Mouse (Mus musculus): Measurements from ENCODE around the gene 4931406P16Rik. TPM values are rescaled to one million over a fixed set of nuclear protein-coding genes. Genes with fewer than 3 reads are reported as not detected.

Gene 4931406P16Rik
- 50.3 and 53.7 TPM in 2 replicates for polyA plus RNA-seq (2016; fragmentation: Nextera tagmentation; extraction: Ambion mirVana)

GRCm38 (mm10) chr7:34313443-34313875 lies at the start of gene 4931406P16Rik:
Gene 4931406P16Rik, minus strand, starts transcription at chr7:34313551.
- peak within 1 kb of the TSS; percentile 88 for H3K4me3 ChIP-seq
- peak within 1 kb of the TSS; percentile 94 for H3K27ac ChIP-seq (ENCODE audit: poor library complexity, severe bottlenecking)
- peak within 1 kb of the TSS; percentile 91 for H3K9ac ChIP-seq
- H3K9me3 ChIP-seq (replicated peaks) = no peaks in the 10 kb centered on the region
- H3K27me3 ChIP-seq (replicated peaks) = no peaks in the 10 kb centered on the region
- WGBS = under 1% methylated on average over 41 of the region's 41 CpGs
- H3K4me1 ChIP-seq (replicated peaks) = peaks cover 38% of the 10 kb centered on the region
- peaks cover 5% of the 10 kb centered on the region; the same call in 1 of the 2 replicates for H3K36me3 ChIP-seq
- H3K4me2 ChIP-seq = peak within 1 kb of the TSS; percentile 81
- peak; percentile 93 for ATAC-seq (ENCODE audit: insufficient number of reproducible peaks, low FRiP score)

GRCm38 (mm10) chr7:34355629-34356028 lies 42.3 kb upstream of the 4931406P16Rik start:
- Histone ChIP-seq H3K4me3 (no peak overlapping the region), H3K27me3 (replicated peaks) (no peaks in the 10 kb centered on the region), H3K27ac (ENCODE audit: poor library complexity, severe bottlenecking) (no peak overlapping the region), H3K4me1 (replicated peaks) (no peaks in the 10 kb centered on the region), H3K4me2 (no peak overlapping the region), H3K9ac (no peak overlapping the region), H3K9me3 (replicated peaks) (no peaks in the 10 kb centered on the region), H3K36me3 (peaks cover 52% of the 10 kb centered on the region)
- WGBS = 87% methylated on average over 4 of the region's 4 CpGs
- no peak for ATAC-seq (ENCODE audit: insufficient number of reproducible peaks, low FRiP score)

GRCm38 (mm10) chr7:34351997-34352396 lies 38.6 kb upstream of the 4931406P16Rik start:
- H3K36me3 ChIP-seq = peaks cover 72% of the 10 kb centered on the region
- H3K4me2 ChIP-seq = no peak overlapping the region
- ATAC-seq (ENCODE audit: insufficient number of reproducible peaks, low FRiP score) = no peak
- 0 out of 2 replicates have a peak, but pooled peaks cover 6% of the 10 kb centered on the region for H3K4me1 ChIP-seq (replicated peaks)
- no peak overlapping the region for H3K9ac ChIP-seq
- WGBS = 73% methylated on average over 1 of the region's 1 CpGs
- no peak overlapping the region for H3K27ac ChIP-seq (ENCODE audit: poor library complexity, severe bottlenecking)
- no peaks in the 10 kb centered on the region for H3K27me3 ChIP-seq (replicated peaks)
- no peak overlapping the region for H3K4me3 ChIP-seq
- H3K9me3 ChIP-seq (replicated peaks) = no peaks in the 10 kb centered on the region

- Histone ChIP-seq H3K9me3 (replicated peaks) (no peaks in the 10 kb centered on the region), H3K4me1 (replicated peaks) (0 out of 2 replicates have a peak, but pooled peaks cover 6% of the 10 kb centered on the region), H3K4me2 (no peak overlapping the region), H3K9ac (no peak overlapping the region), H3K27me3 (replicated peaks) (no peaks in the 10 kb centered on the region), H3K36me3 (peaks cover 77% of the 10 kb centered on the region), H3K4me3 (no peak overlapping the region), H3K27ac (ENCODE audit: poor library complexity, severe bottlenecking) (no peak overlapping the region)
- 67% methylated on average over 5 of the region's 5 CpGs for WGBS
- ATAC-seq (ENCODE audit: insufficient number of reproducible peaks, low FRiP score) = no peak
Observed at GRCm38 (mm10) chr7:34350166-34350565, 36.8 kb upstream of the 4931406P16Rik start.

GRCm38 (mm10) chr7:34348011-34348410 lies 34.7 kb upstream of the 4931406P16Rik start:
- Histone ChIP-seq H3K4me2 (no peak overlapping the region), H3K27me3 (replicated peaks) (no peaks in the 10 kb centered on the region), H3K36me3 (peaks cover 86% of the 10 kb centered on the region), H3K27ac (ENCODE audit: poor library complexity, severe bottlenecking) (no peak overlapping the region), H3K4me3 (no peak overlapping the region), H3K4me1 (replicated peaks) (0 out of 2 replicates have a peak, but pooled peaks cover 6% of the 10 kb centered on the region), H3K9ac (no peak overlapping the region), H3K9me3 (replicated peaks) (no peaks in the 10 kb centered on the region)
- no peak for ATAC-seq (ENCODE audit: insufficient number of reproducible peaks, low FRiP score)
- WGBS = 78% methylated on average over 1 of the region's 1 CpGs

- no peak overlapping the region for H3K4me2 ChIP-seq
- H3K9me3 ChIP-seq (replicated peaks) = no peaks in the 10 kb centered on the region
- H3K4me1 ChIP-seq (replicated peaks) = 0 out of 2 replicates have a peak, but pooled peaks cover 6% of the 10 kb centered on the region
- ATAC-seq (ENCODE audit: insufficient number of reproducible peaks, low FRiP score) = no peak
- peaks cover 87% of the 10 kb centered on the region for H3K36me3 ChIP-seq
- H3K27me3 ChIP-seq (replicated peaks) = no peaks in the 10 kb centered on the region
- H3K4me3 ChIP-seq = no peak overlapping the region
- H3K9ac ChIP-seq = no peak overlapping the region
- no peak overlapping the region for H3K27ac ChIP-seq (ENCODE audit: poor library complexity, severe bottlenecking)
- 80% methylated on average over 3 of the region's 3 CpGs for WGBS
Observed at GRCm38 (mm10) chr7:34347041-34347440, 33.7 kb upstream of the 4931406P16Rik start.

- no peak for ATAC-seq (ENCODE audit: insufficient number of reproducible peaks, low FRiP score)
Observed at GRCm38 (mm10) chr7:34346505-34346904, 33.2 kb upstream of the 4931406P16Rik start.

GRCm38 (mm10) chr7:34342040-34342793 lies 28.9 kb upstream of the 4931406P16Rik start:
- peaks cover 69% of the 10 kb centered on the region for H3K36me3 ChIP-seq

More at GRCm38 (mm10) chr7:34346505-34346904, 33.2 kb upstream of the 4931406P16Rik start:
- Histone ChIP-seq H3K4me3 (no peak overlapping the region), H3K27ac (ENCODE audit: poor library complexity, severe bottlenecking) (no peak overlapping the region), H3K4me2 (no peak overlapping the region), H3K36me3 (peaks cover 87% of the 10 kb centered on the region), H3K9me3 (replicated peaks) (no peaks in the 10 kb centered on the region), H3K9ac (no peak overlapping the region), H3K27me3 (replicated peaks) (no peaks in the 10 kb centered on the region), H3K4me1 (replicated peaks) (0 out of 2 replicates have a peak, but pooled peaks cover 6% of the 10 kb centered on the region)
- WGBS = 85% methylated on average over 4 of the region's 4 CpGs

GRCm38 (mm10) chr7:34340841-34341240 lies 27.5 kb upstream of the 4931406P16Rik start:
- Histone ChIP-seq H3K4me3 (no peak overlapping the region), H3K36me3 (peaks cover 59% of the 10 kb centered on the region), H3K9ac (no peak overlapping the region), H3K4me2 (no peak overlapping the region), H3K9me3 (replicated peaks) (peaks cover 6% of the 10 kb centered on the region; the same call in 1 of the 2 replicates), H3K4me1 (replicated peaks) (peaks cover 35% of the 10 kb centered on the region), H3K27me3 (replicated peaks) (no peaks in the 10 kb centered on the region), H3K27ac (ENCODE audit: poor library complexity, severe bottlenecking) (peak overlapping the region; percentile 31; the same call in 1 of the 2 replicates)
- WGBS = 71% methylated on average over 5 of the region's 5 CpGs
- ATAC-seq (ENCODE audit: insufficient number of reproducible peaks, low FRiP score) = no peak

More at GRCm38 (mm10) chr7:34342040-34342793, 28.9 kb upstream of the 4931406P16Rik start:
- H3K27me3 ChIP-seq (replicated peaks) = no peaks in the 10 kb centered on the region
- peaks cover 35% of the 10 kb centered on the region for H3K4me1 ChIP-seq (replicated peaks)
- H3K9me3 ChIP-seq (replicated peaks) = no peaks in the 10 kb centered on the region
- peak overlapping the region; percentile 6; the same call in 1 of the 2 replicates for H3K27ac ChIP-seq (ENCODE audit: poor library complexity, severe bottlenecking)
- WGBS = 91% methylated on average over 10 of the region's 10 CpGs
- H3K9ac ChIP-seq = no peak overlapping the region
- H3K4me2 ChIP-seq = no peak overlapping the region
- no peak for ATAC-seq (ENCODE audit: insufficient number of reproducible peaks, low FRiP score)
- no peak overlapping the region for H3K4me3 ChIP-seq

GRCm38 (mm10) chr7:34339164-34339489 lies 25.8 kb upstream of the 4931406P16Rik start:
- Histone ChIP-seq H3K4me3 (no peak overlapping the region), H3K9me3 (replicated peaks) (peaks cover 6% of the 10 kb centered on the region; the same call in 1 of the 2 replicates), H3K9ac (no peak overlapping the region), H3K27ac (ENCODE audit: poor library complexity, severe bottlenecking) (peak overlapping the region; percentile 88), H3K4me2 (peak overlapping the region; percentile 46; the same call in 1 of the 2 replicates), H3K36me3 (peaks cover 49% of the 10 kb centered on the region), H3K27me3 (replicated peaks) (no peaks in the 10 kb centered on the region), H3K4me1 (replicated peaks) (peaks cover 35% of the 10 kb centered on the region)
- 63% methylated on average over 5 of the region's 5 CpGs for WGBS
- no peak; the same call in 1 of the 2 replicates for ATAC-seq (ENCODE audit: insufficient number of reproducible peaks, low FRiP score)

GRCm38 (mm10) chr7:34338445-34339163 lies 25.3 kb upstream of the 4931406P16Rik start:
- H3K36me3 ChIP-seq = peaks cover 44% of the 10 kb centered on the region
- WGBS = 36% methylated on average over 9 of the region's 9 CpGs
- no peak overlapping the region for H3K4me3 ChIP-seq
- peaks cover 35% of the 10 kb centered on the region for H3K4me1 ChIP-seq (replicated peaks)
- peak overlapping the region; percentile 88 for H3K27ac ChIP-seq (ENCODE audit: poor library complexity, severe bottlenecking)
- no peak overlapping the region for H3K9ac ChIP-seq
- ATAC-seq (ENCODE audit: insufficient number of reproducible peaks, low FRiP score) = peak; percentile 54; the same call in 1 of the 2 replicates
- H3K9me3 ChIP-seq (replicated peaks) = peaks cover 6% of the 10 kb centered on the region; the same call in 1 of the 2 replicates
- H3K4me2 ChIP-seq = peak overlapping the region; percentile 46
- H3K27me3 ChIP-seq (replicated peaks) = no peaks in the 10 kb centered on the region

All from heart, embryonic 12.5 days (tissue).